Mouse (Mus musculus) limb, embryonic 14.5 days (tissue): ENCODE measurements at regions not wholly inside any gene's neighbourhood (a gene's known extent, or its start where the extent isn't known, plus 50 kb on each side); places are given as distances from the start of the nearest gene placed in this dataset.
A peak's percentile ranks its signal among the peaks of the same experiment; 100 is the strongest.

Source experiments
- ATAC-seq: fragments of 200-750 bp; cut with Nextera tagmentation; 2 replicates; pipeline ENCODE4 v1.8.0; 2017; ENCODE audit warnings: low read depth, moderate number of reproducible peaks, moderate TSS enrichment; ENCODE audit not compliant: low FRiP score
- DNase-seq: peaks from one replicate; pipeline ENCODE4 v3.0.0-alpha.2; 2015; ENCODE audit warnings: low spot score
- H3K27ac ChIP-seq: fragments of 300-500 bp; sonication (generic); replicated peaks from 2 replicates; pipeline ENCODE4 v1.5.1; 2014; ENCODE audit warnings: low read depth, mild to moderate bottlenecking, low read length, moderate library complexity, mixed read lengths
- H3K27me3 ChIP-seq: fragments of 300-500 bp; sonication (generic); 2 replicates; pipeline ENCODE4 v1.6.1; 2014; ENCODE audit warnings: low read length, mixed read lengths; ENCODE audit not compliant: control insufficient read depth, insufficient read depth
- H3K36me3 ChIP-seq: fragments of 300-500 bp; sonication (generic); 2 replicates; pipeline ENCODE4 v1.6.1; 2014; ENCODE audit warnings: mild to moderate bottlenecking, low read length, moderate library complexity, mixed read lengths; ENCODE audit not compliant: control insufficient read depth, insufficient read depth
- H3K4me1 ChIP-seq: fragments of 300-500 bp; sonication (generic); 2 replicates; pipeline ENCODE4 v1.6.1; 2014; ENCODE audit warnings: antibody characterized with exemption, low read length, mixed read lengths; ENCODE audit not compliant: control insufficient read depth, insufficient read depth
- H3K4me2 ChIP-seq: fragments of 300-500 bp; sonication (generic); replicated peaks from 2 replicates; pipeline ENCODE4 v1.6.1; 2014; ENCODE audit warnings: low read depth, mild to moderate bottlenecking, low read length, moderate library complexity; ENCODE audit not compliant: severe bottlenecking
- H3K4me3 ChIP-seq: fragments of 300-500 bp; sonication (generic); replicated peaks from 2 replicates; pipeline ENCODE4 v1.5.1; 2014; ENCODE audit warnings: low read length
- H3K9ac ChIP-seq: fragments of 300-500 bp; sonication (generic); 2 replicates; pipeline ENCODE4 v1.6.1; 2014; ENCODE audit warnings: mild to moderate bottlenecking, low read depth, low read length, moderate library complexity; ENCODE audit not compliant: severe bottlenecking
- H3K9me3 ChIP-seq: fragments of 300-500 bp; sonication (generic); 2 replicates; pipeline ENCODE4 v1.6.1; 2016; ENCODE audit warnings: low read length; ENCODE audit not compliant: control insufficient read depth
- POLR2A ChIP-seq: fragments of 200-500 bp; IDR thresholded peaks from 2 replicates; pipeline ENCODE4 v1.8.0; 2012; ENCODE audit warnings: inconsistent platforms, mild to moderate bottlenecking, moderate library complexity, borderline replicate concordance; ENCODE audit not compliant: insufficient read depth, insufficient read length; ENCODE audit errors: extremely low read depth
- WGBS: fragments of 180-500 bp; shearing (Covaris S2); extraction: QIAGEN DNeasy Blood & Tissue Kit; methylation state at CpG from one replicate; pipeline ENCODE4 v1.1.7; 2014; 5-methylcytosine and 5-hydroxymethylcytosine counted together

- H3K27me3 ChIP-seq = no peaks in the 10 kb centered on the region
- H3K27ac ChIP-seq = no peak overlapping the region
- H3K9ac ChIP-seq = no peak overlapping the region
- ATAC-seq (no peak), DNase-seq (no peak)
- 29% methylated on average over 11 of the region's 11 CpGs for WGBS
- H3K4me3 ChIP-seq = no peak overlapping the region
- TF ChIP-seq POLR2A = no peak
- no peak overlapping the region for H3K4me2 ChIP-seq
- H3K36me3 ChIP-seq = no peaks in the 10 kb centered on the region
- peaks cover 10% of the 10 kb centered on the region for H3K4me1 ChIP-seq
- H3K9me3 ChIP-seq = no peaks in the 10 kb centered on the region; the same call in 1 of the 2 replicates
Measured at GRCm38 (mm10) chr12:112403688-112404240, 85.5 kb upstream of the A530016L24Rik start.

GRCm38 (mm10) chr12:112404338-112404737 lies 84.9 kb upstream of the A530016L24Rik start:
- H3K4me1 ChIP-seq = peaks cover 10% of the 10 kb centered on the region
- ATAC-seq = no peak
- no peaks in the 10 kb centered on the region for H3K36me3 ChIP-seq

GRCm38 (mm10) chr12:112405781-112406213 lies 83.5 kb upstream of the A530016L24Rik start:
- no peak for TF ChIP-seq POLR2A
- Histone ChIP-seq H3K4me2 (no peak overlapping the region), H3K27ac (no peak overlapping the region), H3K36me3 (no peaks in the 10 kb centered on the region), H3K9ac (no peak overlapping the region), H3K27me3 (no peaks in the 10 kb centered on the region), H3K4me1 (peaks cover 10% of the 10 kb centered on the region), H3K9me3 (no peaks in the 10 kb centered on the region), H3K4me3 (no peak overlapping the region)
- DNase-seq (no peak), ATAC-seq (no peak)
- 34% methylated on average over 12 of the region's 12 CpGs for WGBS

More at GRCm38 (mm10) chr12:112404338-112404737, 84.9 kb upstream of the A530016L24Rik start:
- H3K27ac ChIP-seq = no peak overlapping the region
- WGBS = 23% methylated on average over 12 of the region's 12 CpGs
- DNase-seq = peak; percentile 26
- no peak overlapping the region for H3K4me3 ChIP-seq
- no peak overlapping the region for H3K4me2 ChIP-seq
- no peaks in the 10 kb centered on the region; the same call in 1 of the 2 replicates for H3K9me3 ChIP-seq
- no peak overlapping the region for H3K9ac ChIP-seq
- no peak for TF ChIP-seq POLR2A
- no peaks in the 10 kb centered on the region for H3K27me3 ChIP-seq

- Histone ChIP-seq H3K9me3 (no peaks in the 10 kb centered on the region), H3K27ac (no peak overlapping the region), H3K4me3 (no peak overlapping the region), H3K4me2 (no peak overlapping the region), H3K36me3 (no peaks in the 10 kb centered on the region), H3K27me3 (no peaks in the 10 kb centered on the region), H3K9ac (no peak overlapping the region), H3K4me1 (peaks cover 6% of the 10 kb centered on the region)
- no peak for TF ChIP-seq POLR2A
- ATAC-seq (no peak), DNase-seq (no peak)
- WGBS = 7% methylated on average over 13 of the region's 13 CpGs
Measured at GRCm38 (mm10) chr12:112411612-112412350, 77.5 kb upstream of the A530016L24Rik start.

- ATAC-seq = no peak
- no peak overlapping the region for H3K9ac ChIP-seq
- no peaks in the 10 kb centered on the region for H3K36me3 ChIP-seq
- H3K27ac ChIP-seq = no peak overlapping the region
- H3K4me2 ChIP-seq = no peak overlapping the region
- 21% methylated on average over 2 of the region's 2 CpGs for WGBS
- no peak for DNase-seq
- H3K27me3 ChIP-seq = no peaks in the 10 kb centered on the region
- no peak for TF ChIP-seq POLR2A
- H3K9me3 ChIP-seq = no peaks in the 10 kb centered on the region
- H3K4me3 ChIP-seq = no peak overlapping the region
- peaks cover 6% of the 10 kb centered on the region for H3K4me1 ChIP-seq
Measured at GRCm38 (mm10) chr12:112412351-112412697, 76.9 kb upstream of the A530016L24Rik start.
